Mouse (Mus musculus): Measurements from ENCODE around the gene Pln.

DNA sequence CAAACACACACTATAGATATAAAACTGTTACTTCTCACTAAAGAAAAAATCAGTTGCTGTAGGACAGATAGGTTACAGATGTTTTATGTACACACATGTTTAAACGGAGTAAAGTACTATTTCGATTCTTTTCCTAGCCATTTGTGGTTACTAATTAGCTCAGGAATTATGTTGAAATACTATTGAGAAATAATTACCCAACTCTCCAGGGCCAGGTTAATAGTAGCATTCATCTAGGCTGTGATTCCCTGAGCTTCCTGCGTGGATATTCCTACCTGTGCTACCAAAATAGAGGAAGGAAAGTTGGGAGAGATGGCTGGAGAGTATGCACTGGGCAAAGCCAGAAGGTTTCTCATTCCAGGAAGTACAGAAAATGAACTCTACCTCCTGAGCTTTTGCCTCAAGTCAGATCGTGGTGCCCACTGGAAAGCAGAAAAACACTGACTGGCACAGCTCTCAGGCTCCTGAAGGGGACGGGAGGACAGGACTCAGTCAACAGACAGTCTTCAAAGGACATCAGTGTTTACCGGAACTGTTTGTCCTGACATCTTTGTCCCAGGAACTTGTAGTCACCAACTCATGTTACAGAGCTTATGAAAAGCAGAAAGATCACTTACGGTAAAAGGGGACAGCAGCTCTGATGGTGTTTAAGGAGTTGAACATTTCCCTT lies 45.4 kb downstream of the Pln start:
- TF ChIP-seq POLR2A (IDR thresholded peaks at IDR 0.05; ENCODE audit: control insufficient read depth, extremely low read depth, insufficient read depth, low read length, poor library complexity) (no peak), CTCF (IDR thresholded peaks at IDR 0.05; ENCODE audit: borderline replicate concordance, control insufficient read depth, extremely low read depth, insufficient read depth, low read length, poor library complexity) (no peak)
